Mouse (Mus musculus) ES-E14 (cell line): ENCODE measurements around the gene Vsx2. TPM values are rescaled to one million over a fixed set of nuclear protein-coding genes. Genes with fewer than 3 reads are reported as not detected.

ENCODE experiments used
- DNase-seq: peaks from one replicate; pipeline ENCODE4 v3.0.0-alpha.2; 2013; ENCODE audit warnings: low read depth, low spot score
- H3K27ac ChIP-seq: 2 replicates; pipeline ENCODE4 v1.5.1; 2012; ENCODE audit warnings: low read depth, mild to moderate bottlenecking, low read length, moderate library complexity, mixed read lengths; ENCODE audit not compliant: poor library complexity, insufficient read depth, severe bottlenecking
- H3K36me3 ChIP-seq: 2 replicates; pipeline ENCODE4 v1.6.1; 2012; ENCODE audit warnings: mild to moderate bottlenecking, low read length, moderate library complexity, mixed read lengths; ENCODE audit not compliant: control insufficient read depth, poor library complexity, insufficient read depth, severe bottlenecking
- H3K4me1 ChIP-seq, 2 experiments: fragments of 150-350 bp in 1 of 2; sonication (generic) in 1 of 2; 2 replicates each; pipeline ENCODE4 v1.6.1; 2012; ENCODE audit warnings: low read length in 2 of 2, mild to moderate bottlenecking in 1 of 2, mixed read lengths in 1 of 2; ENCODE audit not compliant: control insufficient read depth in 2 of 2, insufficient read depth in 2 of 2, poor library complexity in 1 of 2
- H3K4me3 ChIP-seq, 2 experiments: fragments of 150-350 bp in 1 of 2; sonication (generic) in 1 of 2; 2 replicates each; pipeline ENCODE4 v1.5.1; 2012; ENCODE audit warnings: low read length in 2 of 2, low read depth in 1 of 2, mild to moderate bottlenecking in 1 of 2, mixed read lengths in 1 of 2; ENCODE audit not compliant: insufficient read depth in 1 of 2, poor library complexity in 1 of 2, severe bottlenecking in 1 of 2
- H3K9ac ChIP-seq: 2 replicates; pipeline ENCODE4 v1.6.1; 2012; ENCODE audit warnings: low read depth, mild to moderate bottlenecking, low read length, mixed read lengths; ENCODE audit not compliant: poor library complexity, insufficient read depth, severe bottlenecking
- H3K9me3 ChIP-seq: fragments of 150-350 bp; sonication (generic); 2 replicates; pipeline ENCODE4 v1.6.1; 2012; ENCODE audit warnings: low read depth, mild to moderate bottlenecking, low read length; ENCODE audit not compliant: control insufficient read depth, insufficient read depth
- CHD2 ChIP-seq: IDR thresholded peaks from 2 replicates; pipeline ENCODE4 v1.6.1; 2014; ENCODE audit warnings: mild to moderate bottlenecking, low read depth, low read length, inconsistent platforms
- HCFC1 ChIP-seq: IDR thresholded peaks from 2 replicates; pipeline ENCODE4 v1.6.1; 2012; ENCODE audit warnings: low read length, inconsistent platforms, borderline replicate concordance; ENCODE audit not compliant: insufficient read depth
- ZC3H11A ChIP-seq: IDR thresholded peaks from 2 replicates; pipeline ENCODE4 v1.6.1; 2012; ENCODE audit warnings: low read depth, mild to moderate bottlenecking, inconsistent platforms, low read length, borderline replicate concordance
- in situ Hi-C, 2 experiments: fragments of 600-800 bp; cut with MboI; formaldehyde crosslinking; loops; one replicate each; pipeline ENCODE4 v1.15.1; 2025; ENCODE audit warnings: low sequenced_read_pairs in 2 of 2, inconsistent platforms in 1 of 2; ENCODE audit not compliant: unreplicated experiment in 2 of 2
- total RNA-seq: library from RNA; depleted of rRNA; stranded (reverse); fragments of 300-350 nt; gene quantifications from 2 replicates; pipeline ENCODE4 v1.2.3, GENCODE M21; 2012; rRNA removed

Vsx2 gene
- total RNA-seq, 1 experiment, result not detected

GRCm38 (mm10) chr12:84640654-84641053 is 71.1 kb downstream of the Vsx2 start, which contains the start of gene Vrtn:
TSS of gene Vrtn (plus strand) at chr12:84641019.
- H3K4me3 ChIP-seq, result peak within 1 kb of the TSS; percentile 33 to 50; a peak in 3 of 4 replicates
- no peak for DNase-seq
- TF ChIP-seq CHD2 (no peak), HCFC1 (no peak), ZC3H11A (no peak)
- no peaks in the 10 kb centered on the region for H3K9me3 ChIP-seq
- no peak within 1 kb of the TSS for H3K9ac ChIP-seq
- peak within 1 kb of the TSS; percentile 48; the same call in 1 of the 2 replicates for H3K27ac ChIP-seq
- H3K4me1 ChIP-seq, result peaks cover 0 to 2% of the 10 kb centered on the region in 2 experiments; a peak in 3 of 4 replicates
- in situ Hi-C loops, result no loop called here
- no peaks in the 10 kb centered on the region for H3K36me3 ChIP-seq

Other genes starting within 250 kb of the Vsx2 start
- 49.6 and 82.6 TPM in 2 replicates for gene Coq6, start 208.1 kb upstream of the Vsx2 start, total RNA-seq
- 2.9 and 3.7 TPM in 2 replicates for gene Fam161b, start 207.9 kb upstream of the Vsx2 start, total RNA-seq
- 6.4 and 6.9 TPM in 2 replicates for gene Entpd5, start 160.7 kb upstream of the Vsx2 start, total RNA-seq
- 0.63 and 1.2 TPM in 2 replicates for gene Bbof1, start 160.7 kb upstream of the Vsx2 start, total RNA-seq
- gene Rnf113a2, start 152.6 kb upstream of the Vsx2 start, total RNA-seq, result 15.5 and 20.8 TPM in 2 replicates
- gene Aldh6a1, start 118.8 kb upstream of the Vsx2 start, total RNA-seq, result 11.4 and 11.9 TPM in 2 replicates
- gene Lin52, start 118.3 kb upstream of the Vsx2 start, total RNA-seq, result 10.5 and 13.0 TPM in 2 replicates
- gene Abcd4, start 47.7 kb downstream of the Vsx2 start, total RNA-seq, result 26.9 and 49.5 TPM in 2 replicates
- gene Vrtn, start 71.3 kb downstream of the Vsx2 start, total RNA-seq, result 4.1 and 5.8 TPM in 2 replicates
- gene Syndig1l, start 129.1 kb downstream of the Vsx2 start, total RNA-seq, result 0.09 and 0.16 TPM in 2 replicates
- gene Npc2, start 203.4 kb downstream of the Vsx2 start, total RNA-seq, result 84.5 and 106 TPM in 2 replicates
- 35.4 and 36.5 TPM in 2 replicates for gene Isca2, start 203.5 kb downstream of the Vsx2 start, total RNA-seq